Mouse (Mus musculus) T-helper 2 cell (primary cell): ENCODE measurements at regions not wholly inside any gene's neighbourhood (a gene's known extent, or its start where the extent isn't known, plus 50 kb on each side); places are given as distances from the start of the nearest gene placed in this dataset.

Experiments
- in situ Hi-C: fragments of 300-600 bp; cut with MboI, MseI; formaldehyde crosslinking; loops from one replicate; pipeline ENCODE4 v1.15.1; 2025; ENCODE audit warnings: high pct_unique_total_duplicates

GRCm38 (mm10) chr17:45798996-45799395 is 65.4 kb upstream of the 1600014C23Rik start:
- in situ Hi-C loops: no loop called here

GRCm38 (mm10) chr17:45798456-45798855 is 64.8 kb upstream of the 1600014C23Rik start:
- in situ Hi-C loops: no loop called here

GRCm38 (mm10) chr17:45797121-45797520 is 63.5 kb upstream of the 1600014C23Rik start:
- in situ Hi-C loops: no loop called here

GRCm38 (mm10) chr17:45794926-45795325 is 61.3 kb upstream of the 1600014C23Rik start:
- in situ Hi-C loops: no loop called here

- in situ Hi-C loops: no loop called here
These were observed 57.4 kb upstream of the 1600014C23Rik start for GRCm38 (mm10) chr17:45790959-45791520.

- in situ Hi-C loops: no loop called here
These were observed 56.1 kb upstream of the 1600014C23Rik start for GRCm38 (mm10) chr17:45789777-45790176.

GRCm38 (mm10) chr17:45784905-45785304 is 51.3 kb upstream of the 1600014C23Rik start:
- in situ Hi-C loops: no loop called here

GRCm38 (mm10) chr17:45784496-45784895 is 50.9 kb upstream of the 1600014C23Rik start:
- in situ Hi-C loops: no loop called here
